Mouse (Mus musculus): Measurements from ENCODE around the gene Kcnt2. TPM values are rescaled to one million over a fixed set of nuclear protein-coding genes. Genes with fewer than 3 reads are reported as not detected.

Kcnt2 gene
- polyA plus RNA-seq, 1 experiment from 2014 or later = 1.3 TPM

GRCm38 (mm10) chr1:140476921-140477320 lies 231.0 kb downstream of the Kcnt2 start:
- 70% methylated on average over 2 of the region's 2 CpGs for WGBS
- Histone ChIP-seq H3K27ac (replicated peaks; ENCODE audit: low read depth, low read length) (no peak overlapping the region), H3K36me3 (ENCODE audit: control insufficient read depth, insufficient read depth, low read length) (no peaks in the 10 kb centered on the region), H3K27me3 (ENCODE audit: control insufficient read depth, insufficient read depth, low read length) (no peaks in the 10 kb centered on the region), H3K4me1 (ENCODE audit: control insufficient read depth, insufficient read depth, low read length) (no peaks in the 10 kb centered on the region), H3K4me2 (ENCODE audit: low read depth, severe bottlenecking) (no peak overlapping the region), H3K9me3 (ENCODE audit: control insufficient read depth, low read length) (no peaks in the 10 kb centered on the region), H3K9ac (ENCODE audit: low read length) (no peak overlapping the region), H3K4me3 (ENCODE audit: low read depth, low read length) (no peak overlapping the region)
- no peak for ATAC-seq (ENCODE audit: insufficient number of reproducible peaks, low FRiP score, low TSS enrichment, low read depth)
- DNase-seq (ENCODE audit: low spot score) = no peak

GRCm38 (mm10) chr1:140484016-140484415 lies 238.1 kb downstream of the Kcnt2 start:
- H3K9me3 ChIP-seq (ENCODE audit: control insufficient read depth, low read length) = no peaks in the 10 kb centered on the region
- DNase-seq (ENCODE audit: low spot score) (no peak), ATAC-seq (ENCODE audit: insufficient number of reproducible peaks, low FRiP score, low TSS enrichment, low read depth) (no peak)
- no peaks in the 10 kb centered on the region for H3K4me1 ChIP-seq (ENCODE audit: control insufficient read depth, insufficient read depth, low read length)
- H3K9ac ChIP-seq (ENCODE audit: low read length) = no peak overlapping the region
- WGBS = 79% methylated on average over 1 of the region's 1 CpGs
- H3K27me3 ChIP-seq (ENCODE audit: control insufficient read depth, insufficient read depth, low read length) = no peaks in the 10 kb centered on the region
- no peak overlapping the region for H3K4me3 ChIP-seq (ENCODE audit: low read depth, low read length)
- no peak overlapping the region for H3K27ac ChIP-seq (replicated peaks; ENCODE audit: low read depth, low read length)
- H3K4me2 ChIP-seq (ENCODE audit: low read depth, severe bottlenecking) = no peak overlapping the region
- no peaks in the 10 kb centered on the region for H3K36me3 ChIP-seq (ENCODE audit: control insufficient read depth, insufficient read depth, low read length)

GRCm38 (mm10) chr1:140489816-140490215 lies 243.9 kb downstream of the Kcnt2 start:
- DNase-seq (ENCODE audit: low spot score) (no peak), ATAC-seq (ENCODE audit: insufficient number of reproducible peaks, low FRiP score, low TSS enrichment, low read depth) (no peak)
- H3K4me1 ChIP-seq (ENCODE audit: control insufficient read depth, insufficient read depth, low read length) = no peaks in the 10 kb centered on the region
- no peaks in the 10 kb centered on the region for H3K9me3 ChIP-seq (ENCODE audit: control insufficient read depth, low read length)
- H3K27me3 ChIP-seq (ENCODE audit: control insufficient read depth, insufficient read depth, low read length) = no peaks in the 10 kb centered on the region
- H3K9ac ChIP-seq (ENCODE audit: low read length) = no peak overlapping the region
- 80% methylated on average over 2 of the region's 2 CpGs for WGBS
- H3K27ac ChIP-seq (replicated peaks; ENCODE audit: low read depth, low read length) = no peak overlapping the region
- H3K4me3 ChIP-seq (ENCODE audit: low read depth, low read length) = no peak overlapping the region
- no peak overlapping the region for H3K4me2 ChIP-seq (ENCODE audit: low read depth, severe bottlenecking)
- H3K36me3 ChIP-seq (ENCODE audit: control insufficient read depth, insufficient read depth, low read length) = no peaks in the 10 kb centered on the region

GRCm38 (mm10) chr1:140491406-140491805 lies 245.4 kb downstream of the Kcnt2 start:
- Histone ChIP-seq H3K9me3 (ENCODE audit: control insufficient read depth, low read length) (no peaks in the 10 kb centered on the region), H3K4me1 (ENCODE audit: control insufficient read depth, insufficient read depth, low read length) (no peaks in the 10 kb centered on the region), H3K4me2 (ENCODE audit: low read depth, severe bottlenecking) (no peak overlapping the region), H3K4me3 (ENCODE audit: low read depth, low read length) (no peak overlapping the region), H3K27ac (replicated peaks; ENCODE audit: low read depth, low read length) (no peak overlapping the region), H3K9ac (ENCODE audit: low read length) (no peak overlapping the region), H3K27me3 (ENCODE audit: control insufficient read depth, insufficient read depth, low read length) (no peaks in the 10 kb centered on the region), H3K36me3 (ENCODE audit: control insufficient read depth, insufficient read depth, low read length) (no peaks in the 10 kb centered on the region)
- 74% methylated on average over 1 of the region's 1 CpGs for whole genome bisulfite sequencing
- ATAC-seq (ENCODE audit: insufficient number of reproducible peaks, low FRiP score, low TSS enrichment, low read depth) (no peak), DNase-seq (ENCODE audit: low spot score) (no peak)

- Histone ChIP-seq H3K9ac (ENCODE audit: low read length) (no peak overlapping the region), H3K9me3 (ENCODE audit: control insufficient read depth, low read length) (no peaks in the 10 kb centered on the region), H3K4me1 (ENCODE audit: control insufficient read depth, insufficient read depth, low read length) (no peaks in the 10 kb centered on the region), H3K4me3 (ENCODE audit: low read depth, low read length) (no peak overlapping the region), H3K27me3 (ENCODE audit: control insufficient read depth, insufficient read depth, low read length) (no peaks in the 10 kb centered on the region), H3K36me3 (ENCODE audit: control insufficient read depth, insufficient read depth, low read length) (no peaks in the 10 kb centered on the region), H3K4me2 (ENCODE audit: low read depth, severe bottlenecking) (no peak overlapping the region), H3K27ac (replicated peaks; ENCODE audit: low read depth, low read length) (no peak overlapping the region)
- WGBS = 72% methylated on average over 2 of the region's 2 CpGs
- no peak for DNase-seq (ENCODE audit: low spot score)
- no peak for ATAC-seq (ENCODE audit: insufficient number of reproducible peaks, low FRiP score, low TSS enrichment, low read depth)
Observed at GRCm38 (mm10) chr1:140492237-140492636, 246.3 kb downstream of the Kcnt2 start.

GRCm38 (mm10) chr1:140513451-140513850 lies 267.5 kb downstream of the Kcnt2 start:
- no peak overlapping the region for H3K27ac ChIP-seq (replicated peaks; ENCODE audit: low read depth, low read length)
- H3K9ac ChIP-seq (ENCODE audit: low read length) = no peak overlapping the region
- DNase-seq (ENCODE audit: low spot score) (no peak), ATAC-seq (ENCODE audit: insufficient number of reproducible peaks, low FRiP score, low TSS enrichment, low read depth) (no peak)
- H3K27me3 ChIP-seq (ENCODE audit: control insufficient read depth, insufficient read depth, low read length) = no peaks in the 10 kb centered on the region
- no peak overlapping the region for H3K4me3 ChIP-seq (ENCODE audit: low read depth, low read length)
- H3K36me3 ChIP-seq (ENCODE audit: control insufficient read depth, insufficient read depth, low read length) = no peaks in the 10 kb centered on the region
- H3K4me2 ChIP-seq (ENCODE audit: low read depth, severe bottlenecking) = no peak overlapping the region
- no peaks in the 10 kb centered on the region for H3K9me3 ChIP-seq (ENCODE audit: control insufficient read depth, low read length)
- H3K4me1 ChIP-seq (ENCODE audit: control insufficient read depth, insufficient read depth, low read length) = no peaks in the 10 kb centered on the region

GRCm38 (mm10) chr1:140531285-140531908 lies 285.4 kb downstream of the Kcnt2 start:
- Histone ChIP-seq H3K4me3 (ENCODE audit: low read depth, low read length) (no peak overlapping the region), H3K36me3 (ENCODE audit: control insufficient read depth, insufficient read depth, low read length) (no peaks in the 10 kb centered on the region), H3K27me3 (ENCODE audit: control insufficient read depth, insufficient read depth, low read length) (no peaks in the 10 kb centered on the region), H3K27ac (replicated peaks; ENCODE audit: low read depth, low read length) (no peak overlapping the region), H3K4me1 (ENCODE audit: control insufficient read depth, insufficient read depth, low read length) (no peaks in the 10 kb centered on the region), H3K9me3 (ENCODE audit: control insufficient read depth, low read length) (no peaks in the 10 kb centered on the region), H3K9ac (ENCODE audit: low read length) (no peak overlapping the region), H3K4me2 (ENCODE audit: low read depth, severe bottlenecking) (no peak overlapping the region)
- ATAC-seq (ENCODE audit: insufficient number of reproducible peaks, low FRiP score, low TSS enrichment, low read depth) = no peak; the same call in 1 of the 2 replicates
- 33% methylated on average over 4 of the region's 4 CpGs for WGBS
- DNase-seq (ENCODE audit: low spot score) = peak; percentile 60

GRCm38 (mm10) chr1:140534849-140535248 lies 288.9 kb downstream of the Kcnt2 start:
- Histone ChIP-seq H3K27me3 (ENCODE audit: control insufficient read depth, insufficient read depth, low read length) (no peaks in the 10 kb centered on the region), H3K36me3 (ENCODE audit: control insufficient read depth, insufficient read depth, low read length) (no peaks in the 10 kb centered on the region), H3K4me2 (ENCODE audit: low read depth, severe bottlenecking) (no peak overlapping the region), H3K9ac (ENCODE audit: low read length) (no peak overlapping the region), H3K27ac (replicated peaks; ENCODE audit: low read depth, low read length) (no peak overlapping the region), H3K4me3 (ENCODE audit: low read depth, low read length) (no peak overlapping the region), H3K4me1 (ENCODE audit: control insufficient read depth, insufficient read depth, low read length) (no peaks in the 10 kb centered on the region), H3K9me3 (ENCODE audit: control insufficient read depth, low read length) (no peaks in the 10 kb centered on the region)
- DNase-seq (ENCODE audit: low spot score) (no peak), ATAC-seq (ENCODE audit: insufficient number of reproducible peaks, low FRiP score, low TSS enrichment, low read depth) (no peak)

- 88% methylated on average over 3 of the region's 3 CpGs for WGBS
- H3K36me3 ChIP-seq (ENCODE audit: control insufficient read depth, insufficient read depth, low read length) = no peaks in the 10 kb centered on the region
- no peaks in the 10 kb centered on the region for H3K27me3 ChIP-seq (ENCODE audit: control insufficient read depth, insufficient read depth, low read length)
- no peak for DNase-seq (ENCODE audit: low spot score)
- H3K9ac ChIP-seq (ENCODE audit: low read length) = no peak overlapping the region
- H3K4me2 ChIP-seq (ENCODE audit: low read depth, severe bottlenecking) = no peak overlapping the region
- H3K4me3 ChIP-seq (ENCODE audit: low read depth, low read length) = no peak overlapping the region
- no peaks in the 10 kb centered on the region for H3K4me1 ChIP-seq (ENCODE audit: control insufficient read depth, insufficient read depth, low read length)
- H3K9me3 ChIP-seq (ENCODE audit: control insufficient read depth, low read length) = no peaks in the 10 kb centered on the region
- no peak overlapping the region for H3K27ac ChIP-seq (replicated peaks; ENCODE audit: low read depth, low read length)
- no peak for ATAC-seq (ENCODE audit: insufficient number of reproducible peaks, low FRiP score, low TSS enrichment, low read depth)
Observed at GRCm38 (mm10) chr1:140542066-140542465, 296.1 kb downstream of the Kcnt2 start.

Data from limb, embryonic 11.5 days (tissue).